Mouse (Mus musculus): ENCODE measurements around the gene Armc8. TPM values are rescaled to one million over a fixed set of nuclear protein-coding genes. Genes with fewer than 3 reads are reported as not detected.
A peak's percentile ranks its signal among the peaks of the same experiment; 100 is the strongest.

The Armc8 gene
- polyA plus RNA-seq, 1 experiment from 2014 or later: 69.2 TPM

GRCm38 (mm10) chr9:99485144-99485543 lies 83.6 kb downstream of the Armc8 start:
- 0 out of 2 replicates have a peak, but pooled peaks cover 3% of the 10 kb centered on the region for H3K36me3 ChIP-seq (ENCODE audit: control insufficient read depth, insufficient read depth)
- 90% methylated on average over 4 of the region's 4 CpGs for WGBS

GRCm38 (mm10) chr9:99484632-99485031 lies 84.1 kb downstream of the Armc8 start:
- no peak overlapping the region for H3K4me2 ChIP-seq (ENCODE audit: low read length)
- no peak overlapping the region for H3K4me3 ChIP-seq (replicated peaks; ENCODE audit: low read length)
- H3K36me3 ChIP-seq (ENCODE audit: control insufficient read depth, insufficient read depth): 0 out of 2 replicates have a peak, but pooled peaks cover 3% of the 10 kb centered on the region
- ATAC-seq: no peak
- no peak overlapping the region for H3K27ac ChIP-seq (ENCODE audit: low read length)
- H3K9me3 ChIP-seq (ENCODE audit: control insufficient read depth, low read length): no peaks in the 10 kb centered on the region
- H3K27me3 ChIP-seq (replicated peaks; ENCODE audit: control insufficient read depth, insufficient read depth, low read length): no peaks in the 10 kb centered on the region
- peaks cover 10% of the 10 kb centered on the region for H3K4me1 ChIP-seq (replicated peaks; ENCODE audit: control insufficient read depth, insufficient read depth, low read length)
- no peak overlapping the region for H3K9ac ChIP-seq (replicated peaks; ENCODE audit: low read depth, low read length)

More at GRCm38 (mm10) chr9:99485144-99485543, 83.6 kb downstream of the Armc8 start:
- Histone ChIP-seq H3K9ac (replicated peaks; ENCODE audit: low read depth, low read length) (no peak overlapping the region), H3K4me2 (ENCODE audit: low read length) (no peak overlapping the region), H3K4me1 (replicated peaks; ENCODE audit: control insufficient read depth, insufficient read depth, low read length) (peaks cover 10% of the 10 kb centered on the region), H3K9me3 (ENCODE audit: control insufficient read depth, low read length) (no peaks in the 10 kb centered on the region), H3K27me3 (replicated peaks; ENCODE audit: control insufficient read depth, insufficient read depth, low read length) (no peaks in the 10 kb centered on the region), H3K4me3 (replicated peaks; ENCODE audit: low read length) (no peak overlapping the region), H3K27ac (ENCODE audit: low read length) (no peak overlapping the region)
- ATAC-seq: no peak

- no peak for ATAC-seq
- WGBS: 89% methylated on average over 4 of the region's 4 CpGs
- H3K9ac ChIP-seq (replicated peaks; ENCODE audit: low read depth, low read length): no peak overlapping the region
- no peaks in the 10 kb centered on the region for H3K27me3 ChIP-seq (replicated peaks; ENCODE audit: control insufficient read depth, insufficient read depth, low read length)
- H3K27ac ChIP-seq (ENCODE audit: low read length): no peak overlapping the region
- no peak overlapping the region for H3K4me2 ChIP-seq (ENCODE audit: low read length)
- H3K4me1 ChIP-seq (replicated peaks; ENCODE audit: control insufficient read depth, insufficient read depth, low read length): peaks cover 20% of the 10 kb centered on the region
- H3K9me3 ChIP-seq (ENCODE audit: control insufficient read depth, low read length): no peaks in the 10 kb centered on the region
- H3K36me3 ChIP-seq (ENCODE audit: control insufficient read depth, insufficient read depth): 0 out of 2 replicates have a peak, but pooled peaks cover 3% of the 10 kb centered on the region
- no peak overlapping the region for H3K4me3 ChIP-seq (replicated peaks; ENCODE audit: low read length)
Observed at GRCm38 (mm10) chr9:99483191-99483590, 85.5 kb downstream of the Armc8 start.

- Histone ChIP-seq H3K4me2 (ENCODE audit: low read length) (no peak overlapping the region), H3K27ac (ENCODE audit: low read length) (no peak overlapping the region), H3K9ac (replicated peaks; ENCODE audit: low read depth, low read length) (no peak overlapping the region), H3K4me3 (replicated peaks; ENCODE audit: low read length) (no peak overlapping the region), H3K36me3 (ENCODE audit: control insufficient read depth, insufficient read depth) (no peaks in the 10 kb centered on the region), H3K9me3 (ENCODE audit: control insufficient read depth, low read length) (no peaks in the 10 kb centered on the region), H3K27me3 (replicated peaks; ENCODE audit: control insufficient read depth, insufficient read depth, low read length) (no peaks in the 10 kb centered on the region), H3K4me1 (replicated peaks; ENCODE audit: control insufficient read depth, insufficient read depth, low read length) (peaks cover 20% of the 10 kb centered on the region)
- 73% methylated on average over 4 of the region's 4 CpGs for WGBS
- ATAC-seq: peak; percentile 83
Observed at GRCm38 (mm10) chr9:99480764-99481163, 87.9 kb downstream of the Armc8 start.

- Histone ChIP-seq H3K4me3 (replicated peaks; ENCODE audit: low read length) (no peak overlapping the region), H3K27ac (ENCODE audit: low read length) (no peak overlapping the region), H3K9ac (replicated peaks; ENCODE audit: low read depth, low read length) (no peak overlapping the region), H3K4me1 (replicated peaks; ENCODE audit: control insufficient read depth, insufficient read depth, low read length) (peaks cover 20% of the 10 kb centered on the region), H3K27me3 (replicated peaks; ENCODE audit: control insufficient read depth, insufficient read depth, low read length) (no peaks in the 10 kb centered on the region), H3K4me2 (ENCODE audit: low read length) (no peak overlapping the region), H3K9me3 (ENCODE audit: control insufficient read depth, low read length) (no peaks in the 10 kb centered on the region), H3K36me3 (ENCODE audit: control insufficient read depth, insufficient read depth) (no peaks in the 10 kb centered on the region)
- 62% methylated on average over 9 of the region's 9 CpGs for WGBS
- ATAC-seq: peak; percentile 11; the same call in 1 of the 2 replicates
Observed at GRCm38 (mm10) chr9:99479181-99479711, 89.5 kb downstream of the Armc8 start.

- Histone ChIP-seq H3K4me2 (ENCODE audit: low read length) (no peak overlapping the region), H3K9ac (replicated peaks; ENCODE audit: low read depth, low read length) (no peak overlapping the region), H3K36me3 (ENCODE audit: control insufficient read depth, insufficient read depth) (no peaks in the 10 kb centered on the region), H3K4me1 (replicated peaks; ENCODE audit: control insufficient read depth, insufficient read depth, low read length) (no peaks in the 10 kb centered on the region), H3K4me3 (replicated peaks; ENCODE audit: low read length) (no peak overlapping the region), H3K9me3 (ENCODE audit: control insufficient read depth, low read length) (no peaks in the 10 kb centered on the region), H3K27me3 (replicated peaks; ENCODE audit: control insufficient read depth, insufficient read depth, low read length) (no peaks in the 10 kb centered on the region), H3K27ac (ENCODE audit: low read length) (no peak overlapping the region)
- ATAC-seq: no peak
- WGBS: 89% methylated on average over 7 of the region's 7 CpGs
Observed at GRCm38 (mm10) chr9:99471334-99471733, 97.4 kb downstream of the Armc8 start.

- Histone ChIP-seq H3K36me3 (ENCODE audit: control insufficient read depth, insufficient read depth) (no peaks in the 10 kb centered on the region), H3K4me1 (replicated peaks; ENCODE audit: control insufficient read depth, insufficient read depth, low read length) (no peaks in the 10 kb centered on the region), H3K27me3 (replicated peaks; ENCODE audit: control insufficient read depth, insufficient read depth, low read length) (no peaks in the 10 kb centered on the region), H3K9ac (replicated peaks; ENCODE audit: low read depth, low read length) (no peak overlapping the region), H3K9me3 (ENCODE audit: control insufficient read depth, low read length) (no peaks in the 10 kb centered on the region), H3K4me2 (ENCODE audit: low read length) (no peak overlapping the region), H3K4me3 (replicated peaks; ENCODE audit: low read length) (no peak overlapping the region), H3K27ac (ENCODE audit: low read length) (no peak overlapping the region)
- 63% methylated on average over 16 of the region's 16 CpGs for WGBS
- ATAC-seq: peak; percentile 21; the same call in 1 of the 2 replicates
Observed at GRCm38 (mm10) chr9:99470347-99471092, 98.2 kb downstream of the Armc8 start.

GRCm38 (mm10) chr9:99469681-99470273 lies 98.9 kb downstream of the Armc8 start:
- Histone ChIP-seq H3K9ac (replicated peaks; ENCODE audit: low read depth, low read length) (no peak overlapping the region), H3K4me1 (replicated peaks; ENCODE audit: control insufficient read depth, insufficient read depth, low read length) (no peaks in the 10 kb centered on the region), H3K36me3 (ENCODE audit: control insufficient read depth, insufficient read depth) (no peaks in the 10 kb centered on the region), H3K27me3 (replicated peaks; ENCODE audit: control insufficient read depth, insufficient read depth, low read length) (no peaks in the 10 kb centered on the region), H3K4me2 (ENCODE audit: low read length) (no peak overlapping the region), H3K9me3 (ENCODE audit: control insufficient read depth, low read length) (no peaks in the 10 kb centered on the region), H3K27ac (ENCODE audit: low read length) (no peak overlapping the region), H3K4me3 (replicated peaks; ENCODE audit: low read length) (no peak overlapping the region)
- ATAC-seq: no peak
- 65% methylated on average over 8 of the region's 8 CpGs for WGBS

GRCm38 (mm10) chr9:99468572-99468971 lies 100.1 kb downstream of the Armc8 start:
- ATAC-seq: no peak
- H3K36me3 ChIP-seq (ENCODE audit: control insufficient read depth, insufficient read depth): no peaks in the 10 kb centered on the region
- WGBS: 85% methylated on average over 9 of the region's 9 CpGs
- no peak overlapping the region for H3K9ac ChIP-seq (replicated peaks; ENCODE audit: low read depth, low read length)
- no peaks in the 10 kb centered on the region for H3K4me1 ChIP-seq (replicated peaks; ENCODE audit: control insufficient read depth, insufficient read depth, low read length)
- no peak overlapping the region for H3K4me2 ChIP-seq (ENCODE audit: low read length)
- no peak overlapping the region for H3K27ac ChIP-seq (ENCODE audit: low read length)
- no peaks in the 10 kb centered on the region for H3K9me3 ChIP-seq (ENCODE audit: control insufficient read depth, low read length)
- H3K27me3 ChIP-seq (replicated peaks; ENCODE audit: control insufficient read depth, insufficient read depth, low read length): no peaks in the 10 kb centered on the region
- no peak overlapping the region for H3K4me3 ChIP-seq (replicated peaks; ENCODE audit: low read length)

Data from forebrain, embryonic 16.5 days (tissue).